Mouse (Mus musculus): ENCODE data around the gene Megf6.

The Megf6 gene

GRCm38 (mm10) chr4:154160538-154161390, 9.8 kb upstream of the Megf6 start, which contains the start of gene Tprgl:
Tprgl (minus strand) TSS chr4:154160666.
- DNase-seq: peak; percentile 97

GRCm38 (mm10) chr4:154163296-154163695, 7.2 kb upstream of the Megf6 start:
- DNase-seq: peak; percentile 73

DNA sequence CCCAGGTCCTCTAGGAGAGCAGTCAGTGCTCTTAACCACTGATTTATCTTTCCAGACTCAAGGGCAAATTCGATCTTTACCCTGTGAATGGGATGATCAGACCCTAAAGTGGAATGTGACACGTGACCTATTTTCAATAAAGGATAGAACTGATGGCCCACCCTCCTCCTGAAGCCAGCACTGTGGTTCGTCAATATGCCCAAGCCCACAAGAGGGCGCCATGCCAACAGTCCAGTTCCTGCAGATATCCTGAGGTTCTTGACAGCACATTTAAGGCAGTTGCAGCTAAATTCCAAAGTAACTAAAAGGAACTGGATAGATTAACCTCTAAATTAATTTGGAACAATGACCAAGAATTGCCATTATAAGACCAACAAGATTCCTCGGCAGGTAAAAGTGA, 3.5 kb upstream of the Megf6 start:
- DNase-seq: no peak

DNA sequence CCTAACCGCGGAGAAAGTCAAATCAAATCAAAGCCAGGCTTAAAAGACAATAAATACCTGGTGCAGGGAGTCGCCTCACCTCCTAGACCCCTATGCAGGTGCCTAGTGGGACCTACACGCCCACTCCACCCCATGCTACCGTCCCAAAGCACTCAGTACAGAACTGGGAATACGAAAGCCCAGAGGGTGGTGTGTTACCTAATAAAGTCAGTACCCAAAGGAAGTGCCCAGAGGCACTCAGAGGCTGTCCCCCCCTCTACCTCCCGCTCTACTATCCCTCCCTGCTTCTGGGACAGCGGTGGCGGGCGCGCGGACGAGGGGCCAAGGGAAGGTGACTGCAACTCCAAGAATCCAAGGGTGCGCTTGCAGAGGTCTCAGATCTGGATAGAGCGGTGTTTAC, 509 bp upstream of the Megf6 start:
- DNase-seq: no peak

DNA sequence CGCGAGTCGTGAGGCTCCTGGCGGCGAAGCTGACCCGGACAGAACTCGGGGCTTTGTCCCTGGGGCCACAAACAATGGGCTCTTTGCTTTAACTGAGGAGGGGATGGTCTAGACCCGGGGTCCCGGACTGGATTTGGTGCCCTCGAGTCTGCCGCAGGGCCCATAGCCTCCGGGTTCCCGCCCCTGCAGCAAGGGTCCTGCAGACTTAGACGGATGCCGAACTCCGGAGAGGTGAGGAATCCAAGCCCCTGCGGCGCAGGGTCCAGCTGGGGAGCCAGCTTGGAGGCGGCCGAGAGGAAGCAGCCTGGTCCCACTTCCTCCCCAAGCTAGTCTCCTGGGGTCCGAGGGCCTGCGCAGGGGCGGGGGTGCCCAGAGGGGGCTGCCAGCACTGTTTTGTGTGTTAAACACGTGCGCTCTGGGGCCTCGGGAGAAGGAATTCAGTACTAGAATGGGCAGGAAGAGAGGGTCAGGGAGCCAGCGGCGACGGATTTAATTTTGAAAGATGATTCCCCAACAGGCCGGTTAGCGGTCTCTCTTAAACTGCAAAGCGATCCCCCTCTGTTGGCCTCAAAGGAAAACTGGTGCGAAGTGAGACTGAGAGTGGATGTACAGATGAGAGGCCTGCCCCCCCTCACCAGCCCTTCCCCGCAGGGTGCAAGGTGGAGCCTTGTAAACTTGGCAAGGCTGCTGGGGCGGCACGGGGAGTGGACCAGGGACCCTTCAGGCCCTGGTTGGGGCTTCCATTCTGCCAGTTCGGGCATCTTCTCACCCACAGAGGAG, 811 bp downstream of the Megf6 start:
- no peak for DNase-seq

- DNase-seq: no peak
Observed at GRCm38 (mm10) chr4:154171931-154172604, 1.5 kb downstream of the Megf6 start.

- no peak for DNase-seq
Observed at GRCm38 (mm10) chr4:154177257-154177656, 6.7 kb downstream of the Megf6 start.

- DNase-seq: no peak
Observed at GRCm38 (mm10) chr4:154181001-154181400, 10.5 kb downstream of the Megf6 start.

- no peak for DNase-seq
Observed at GRCm38 (mm10) chr4:154183566-154183965, 13.0 kb downstream of the Megf6 start.

DNA sequence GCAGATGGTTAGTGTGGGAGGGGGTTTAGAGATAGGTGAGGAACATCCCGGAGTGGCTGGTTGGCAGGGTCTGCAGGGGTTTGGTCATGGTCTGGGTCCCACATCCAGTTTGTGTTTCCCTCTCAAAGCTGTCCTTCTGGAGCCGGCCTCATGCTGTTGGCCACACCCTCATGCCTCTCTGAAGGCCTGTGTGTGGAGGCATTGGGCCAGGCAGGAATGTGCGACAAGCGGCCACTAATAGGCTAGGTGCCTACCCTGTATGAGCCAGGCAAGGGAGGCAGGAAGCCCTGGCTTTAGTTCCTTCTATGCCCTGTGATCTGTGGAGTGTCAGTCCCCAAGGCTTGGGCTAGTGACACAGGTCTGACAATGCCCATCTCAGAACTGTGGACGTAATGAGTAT, 14.5 kb downstream of the Megf6 start:
- no peak for DNase-seq

- no peak for DNase-seq
Observed at GRCm38 (mm10) chr4:154186002-154186537, 15.5 kb downstream of the Megf6 start.

DNA sequence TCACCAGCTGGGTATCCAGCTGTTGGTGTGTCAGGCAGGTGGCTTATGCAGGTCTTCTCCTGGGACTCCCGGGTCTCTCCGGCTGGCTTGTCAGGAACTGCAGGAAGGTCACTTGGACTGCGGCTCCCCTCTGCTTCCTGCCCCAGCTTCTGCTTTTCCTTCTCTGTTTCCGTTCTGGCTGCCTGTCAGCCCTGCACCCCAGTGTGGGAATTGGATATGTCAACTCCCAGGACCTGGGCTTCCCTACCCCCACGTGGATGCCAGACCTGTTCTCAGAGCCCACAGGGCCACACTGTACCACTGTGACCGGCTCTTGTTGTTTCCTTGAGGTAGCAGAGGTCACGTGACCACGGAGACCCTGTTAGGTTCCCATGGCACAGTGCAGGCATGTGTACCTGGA, 18.4 kb downstream of the Megf6 start:
- DNase-seq: no peak

GRCm38 (mm10) chr4:154197961-154198360, 27.4 kb downstream of the Megf6 start:
- DNase-seq: no peak

- no peak for DNase-seq
Observed at GRCm38 (mm10) chr4:154198377-154198961, 27.9 kb downstream of the Megf6 start.

- DNase-seq: no peak
Observed at GRCm38 (mm10) chr4:154201511-154201910, 31.0 kb downstream of the Megf6 start.

DNA sequence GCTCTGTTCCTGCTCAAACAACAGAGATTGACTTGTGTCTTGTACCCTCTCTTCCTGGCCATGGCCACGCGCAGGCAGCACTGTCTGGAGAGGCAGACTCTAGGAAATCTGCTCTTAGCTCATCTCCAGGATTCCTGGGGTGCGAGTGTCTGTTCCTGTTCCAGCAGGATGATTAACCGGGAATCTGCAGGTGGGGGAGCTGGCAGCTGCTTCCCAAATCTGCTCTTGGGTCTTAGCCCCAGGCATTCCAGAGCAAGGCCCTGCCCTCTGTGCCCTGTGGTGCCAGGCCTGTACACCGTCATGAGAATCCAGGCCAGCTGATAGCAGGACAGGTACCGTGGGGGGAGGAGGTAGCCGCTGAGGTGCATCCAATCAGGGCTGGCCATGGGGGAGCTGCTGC, 34.0 kb downstream of the Megf6 start:
- peak; percentile 95 for DNase-seq

DNA sequence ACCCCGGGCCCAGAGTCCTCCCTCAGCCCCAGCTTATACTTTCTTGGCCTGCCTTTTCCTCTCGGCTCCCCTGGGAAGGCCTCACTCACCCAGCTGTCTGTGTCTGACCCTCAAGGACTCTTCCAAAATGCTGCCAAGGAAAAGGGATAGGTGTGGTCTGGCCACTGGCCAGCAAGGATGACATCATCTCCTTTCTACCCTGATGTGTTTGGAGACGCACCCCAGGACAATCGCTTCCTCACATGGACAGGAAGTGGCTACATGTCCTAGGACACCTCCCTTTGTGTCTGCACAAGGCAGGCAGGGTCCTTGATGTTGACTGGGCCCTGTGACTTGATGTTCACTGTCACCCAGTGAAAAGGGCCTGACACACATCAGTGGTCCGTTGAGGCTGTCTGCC, 34.9 kb downstream of the Megf6 start:
- peak; percentile 64 for DNase-seq

- DNase-seq: peak; percentile 42
Observed at GRCm38 (mm10) chr4:154207261-154207660, 36.7 kb downstream of the Megf6 start.

- DNase-seq: no peak
Observed at GRCm38 (mm10) chr4:154209054-154209453, 38.5 kb downstream of the Megf6 start.

DNA sequence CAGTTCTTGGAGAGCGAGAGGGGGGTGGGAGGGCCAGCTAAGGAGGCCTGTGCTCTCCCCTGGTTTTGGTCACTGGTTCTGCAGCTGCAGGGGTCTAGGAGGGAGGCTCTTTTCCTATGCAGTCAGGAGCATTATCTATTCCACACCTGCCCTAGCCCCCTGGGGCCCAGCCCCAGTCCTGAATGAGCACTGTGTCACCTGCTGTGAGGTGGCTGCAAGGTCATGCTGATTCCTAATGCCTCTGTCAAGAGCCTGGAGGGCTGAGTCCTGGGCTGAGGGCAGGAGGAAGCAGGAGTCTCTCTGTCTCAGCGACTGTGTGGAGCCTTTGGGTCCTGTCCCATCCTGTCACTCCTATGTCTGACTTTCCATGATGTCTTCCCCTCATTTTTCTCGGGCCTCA, 39.3 kb downstream of the Megf6 start:
- DNase-seq: no peak

- DNase-seq: no peak
Observed at GRCm38 (mm10) chr4:154211459-154211858, 40.9 kb downstream of the Megf6 start.

DNA sequence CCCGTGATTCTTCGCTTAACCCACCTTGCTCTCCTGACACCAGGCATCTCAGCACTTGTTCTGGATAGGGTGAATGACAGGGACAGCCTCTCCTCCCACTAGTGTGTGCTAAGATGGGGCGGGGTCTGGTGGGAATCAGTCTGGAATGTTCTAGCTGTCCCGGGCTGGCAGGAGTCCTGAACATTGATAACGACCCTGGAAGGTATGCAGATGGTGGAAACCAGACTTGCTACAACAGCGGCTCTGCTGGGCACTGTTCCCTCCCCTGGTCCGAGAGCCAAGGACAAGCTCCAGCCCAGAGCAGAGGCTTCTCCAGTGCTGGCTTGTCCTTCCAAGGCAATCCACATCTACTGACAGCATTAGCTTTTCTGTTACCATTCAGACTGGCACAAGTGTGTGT, 43.1 kb downstream of the Megf6 start:
- no peak for DNase-seq

GRCm38 (mm10) chr4:154214075-154214474, 43.5 kb downstream of the Megf6 start:
- no peak for DNase-seq

All from cerebellum, adult 9-11 months (tissue).